Mouse (Mus musculus) G1E (cell line): ENCODE measurements around the gene Uspl1.

ENCODE experiments used
- CTCF ChIP-seq: IDR thresholded peaks from 2 replicates; pipeline ENCODE4 v1.5.1; 2012; ENCODE audit warnings: low read depth, low read length, inconsistent platforms, mixed read lengths
- GATA1 ChIP-seq: IDR thresholded peaks from 2 replicates; pipeline ENCODE4 v1.6.1; 2012; ENCODE audit warnings: borderline replicate concordance, low read length, inconsistent platforms, mixed read lengths
- POLR2AphosphoS5 ChIP-seq: IDR thresholded peaks from 2 replicates; pipeline ENCODE4 v1.6.1; 2012; ENCODE audit warnings: low read depth, low read length, inconsistent platforms; ENCODE audit not compliant: insufficient replicate concordance
- TAL1 ChIP-seq: conservative IDR thresholded peaks from 2 replicates; pipeline ENCODE4 v1.6.1; 2012; ENCODE audit warnings: low read depth, low read length, inconsistent platforms, mixed read lengths

DNA sequence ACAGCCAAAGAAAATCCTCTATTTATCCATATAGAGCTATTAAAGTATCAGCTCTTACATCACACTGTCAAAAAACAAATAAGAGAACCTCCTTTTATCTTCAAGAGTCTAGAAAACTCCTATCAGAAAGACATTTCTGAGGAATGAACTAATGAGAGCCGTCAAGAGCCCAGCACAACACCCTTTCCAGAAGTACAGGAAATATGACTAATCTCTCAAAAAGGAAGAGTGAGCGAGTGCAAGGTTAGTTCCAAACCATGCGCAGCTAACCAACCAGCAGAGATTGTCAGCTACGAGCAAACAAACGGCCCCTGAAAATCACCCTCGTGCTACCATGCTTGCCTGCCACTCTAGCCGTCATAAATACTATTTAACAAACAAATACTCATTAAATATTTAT, 21.3 kb upstream of the Uspl1 start:
- no peak for TF ChIP-seq CTCF
- TF ChIP-seq GATA1 = no peak
- TF ChIP-seq TAL1 = no peak
- TF ChIP-seq POLR2AphosphoS5 = no peak
